Mouse (Mus musculus) G1E (cell line): ENCODE measurements around the gene Ncor2.

Experiments used
- CTCF ChIP-seq: IDR thresholded peaks from 2 replicates; pipeline ENCODE4 v1.5.1; 2012; ENCODE audit warnings: low read depth, low read length, inconsistent platforms, mixed read lengths
- GATA1 ChIP-seq: IDR thresholded peaks from 2 replicates; pipeline ENCODE4 v1.6.1; 2012; ENCODE audit warnings: borderline replicate concordance, low read length, inconsistent platforms, mixed read lengths
- TAL1 ChIP-seq: conservative IDR thresholded peaks from 2 replicates; pipeline ENCODE4 v1.6.1; 2012; ENCODE audit warnings: low read depth, low read length, inconsistent platforms, mixed read lengths

DNA sequence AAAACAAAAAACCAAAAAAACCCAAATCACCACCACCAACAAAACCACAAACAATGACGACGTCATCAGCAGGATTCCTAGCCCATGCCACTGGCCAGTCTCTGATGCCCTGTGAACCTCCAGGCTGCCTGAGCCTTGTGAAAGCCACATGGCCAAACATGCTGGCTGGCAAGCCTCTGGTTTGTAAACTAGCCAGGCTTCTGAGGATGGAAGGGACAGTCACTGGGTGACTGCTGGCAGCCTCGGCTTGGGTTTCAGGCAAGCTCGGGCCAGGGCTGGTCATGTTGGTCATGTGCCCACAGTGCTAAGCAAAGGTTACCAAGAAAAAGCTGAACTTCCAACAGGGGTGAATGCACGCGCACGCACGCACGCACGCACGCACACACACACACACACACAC, 157.7 kb downstream of the Ncor2 start:
- no peak for TF ChIP-seq CTCF
- TF ChIP-seq TAL1: no peak
- TF ChIP-seq GATA1: no peak
